Mouse (Mus musculus) heart, embryonic 14.5 days (tissue): ENCODE data around the gene Zscan25. TPM values are rescaled to one million over a fixed set of nuclear protein-coding genes. Genes with fewer than 3 reads are reported as not detected.
"Not testable (repeated sequence)": the region's sequence is repeated elsewhere in the genome, so short reads cannot be mapped to it uniquely, and the experiment has no call there.

Experiments
- ATAC-seq: fragments of 200-750 bp; cut with Nextera tagmentation; 2 replicates; pipeline ENCODE4 v1.8.0; 2017; ENCODE audit warnings: low read depth, moderate TSS enrichment; ENCODE audit not compliant: insufficient number of reproducible peaks, insufficient read depth, low FRiP score
- H3K27ac ChIP-seq, 2 experiments: fragments of 200-500 bp in 1 of 2; fragments of 300-500 bp in 1 of 2; sonication (generic) in 1 of 2; replicated peaks in 1 of 2; 2 replicates each; pipeline ENCODE4 v1.5.1; 2012 to 2014; ENCODE audit warnings: low read depth in 2 of 2, low read length in 2 of 2, control low read depth in 1 of 2, mild to moderate bottlenecking in 1 of 2, mixed read lengths in 1 of 2; ENCODE audit not compliant: control insufficient read depth in 1 of 2, insufficient read depth in 1 of 2
- H3K27me3 ChIP-seq: fragments of 300-500 bp; sonication (generic); 2 replicates; pipeline ENCODE4 v1.6.1; 2014; ENCODE audit warnings: mild to moderate bottlenecking, low read length, control low read depth; ENCODE audit not compliant: control insufficient read depth, insufficient read depth
- H3K36me3 ChIP-seq: fragments of 300-500 bp; sonication (generic); 2 replicates; pipeline ENCODE4 v1.6.1; 2014; ENCODE audit warnings: mild to moderate bottlenecking, control low read depth, low read length, mixed read lengths; ENCODE audit not compliant: control insufficient read depth, insufficient read depth
- H3K4me1 ChIP-seq, 2 experiments: fragments of 200-500 bp in 1 of 2; fragments of 300-500 bp in 1 of 2; sonication (generic) in 1 of 2; 2 replicates each; pipeline ENCODE4 v1.6.1; 2012 to 2014; ENCODE audit warnings: low read length in 2 of 2, control low read depth in 1 of 2, mixed read lengths in 1 of 2; ENCODE audit not compliant: control insufficient read depth in 2 of 2, insufficient read depth in 2 of 2
- H3K4me2 ChIP-seq: fragments of 300-500 bp; sonication (generic); 2 replicates; pipeline ENCODE4 v1.6.1; 2014; ENCODE audit warnings: mild to moderate bottlenecking, low read length
- H3K4me3 ChIP-seq, 2 experiments: fragments of 200-500 bp in 1 of 2; fragments of 300-500 bp in 1 of 2; sonication (generic) in 1 of 2; 2 replicates each; pipeline ENCODE4 v1.5.1; 2012 to 2014; ENCODE audit warnings: low read length in 2 of 2, mild to moderate bottlenecking in 2 of 2, control low read depth in 1 of 2, low read depth in 1 of 2, moderate library complexity in 1 of 2; ENCODE audit not compliant: control insufficient read depth in 1 of 2, insufficient read depth in 1 of 2
- H3K9ac ChIP-seq: fragments of 300-500 bp; sonication (generic); 2 replicates; pipeline ENCODE4 v1.6.1; 2014; ENCODE audit warnings: mild to moderate bottlenecking, low read length
- H3K9me3 ChIP-seq: fragments of 300-500 bp; sonication (generic); 2 replicates; pipeline ENCODE4 v1.6.1; 2016; ENCODE audit warnings: low read length, control low read depth; ENCODE audit not compliant: control insufficient read depth
- WGBS: fragments of 180-500 bp; shearing (Covaris S2); extraction: QIAGEN DNeasy Blood & Tissue Kit; methylation state at CpG from one replicate; pipeline ENCODE4 v1.1.7; 2014; 5-methylcytosine and 5-hydroxymethylcytosine counted together
- polyA plus RNA-seq: library from polyadenylated mRNA; unstranded; fragments of >200 nt; fragmentation: Nextera tagmentation; extraction: Ambion mirVana; gene quantifications from 2 replicates; pipeline ENCODE4 v1.2.1, GENCODE M21; 2014

Gene Zscan25
- polyA plus RNA-seq, 1 experiment from 2014 or later = 0.73 TPM

DNA sequence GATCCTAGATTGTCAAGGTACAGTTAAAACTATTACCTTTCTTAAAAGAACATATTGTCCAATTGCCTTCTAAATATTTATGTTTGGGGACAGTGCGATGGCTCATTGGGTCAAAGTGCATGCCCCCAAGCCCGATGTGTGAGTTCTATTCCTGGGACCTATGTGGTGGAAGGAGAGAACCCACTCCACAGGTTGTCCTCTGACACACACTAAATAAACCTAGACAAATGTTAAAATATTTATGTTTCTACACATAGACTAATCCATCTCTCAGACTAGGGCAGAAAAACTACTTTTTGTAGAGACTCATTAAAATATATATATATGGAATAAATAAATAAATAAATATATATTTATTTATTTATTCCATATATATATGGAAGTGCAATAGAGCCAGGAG, 352 bp upstream of the Zscan25 start:
- Histone ChIP-seq H3K4me2 (no peak overlapping the region), H3K27me3 (no peaks in the 10 kb centered on the region), H3K9me3 (no peaks in the 10 kb centered on the region), H3K27ac (no peak overlapping the region), H3K4me1 (peaks cover 0 to 6% of the 10 kb centered on the region in 2 experiments; a peak in 2 of 4 replicates), H3K9ac (no peak overlapping the region), H3K4me3 (peak overlapping the region in 1 of 2 experiments; percentile 61; a peak in 2 of 4 replicates), H3K36me3 (peaks cover 31% of the 10 kb centered on the region)
- WGBS = 97% methylated on average over 2 of the region's 2 CpGs
- ATAC-seq = no peak

DNA sequence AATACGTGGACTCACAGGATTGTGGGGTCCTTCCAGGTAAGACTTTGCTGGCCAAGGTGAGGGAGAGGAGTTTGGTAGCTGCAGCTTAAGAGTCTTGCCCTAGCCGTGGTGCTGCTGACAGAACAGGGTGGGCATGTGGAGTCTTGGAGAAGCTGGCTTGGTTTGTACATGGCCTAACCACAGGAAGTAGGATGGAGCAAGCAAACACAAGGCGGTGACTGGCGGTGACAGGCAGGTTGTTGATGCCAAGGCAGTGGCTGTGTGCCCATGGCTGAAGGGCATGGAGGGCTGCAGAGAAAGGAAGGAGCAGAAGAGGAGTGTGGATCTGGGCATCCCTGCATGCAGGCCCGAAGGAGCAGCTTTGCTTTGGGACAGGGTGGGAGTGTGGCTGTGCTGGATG, 8.1 kb downstream of the Zscan25 start:
- Histone ChIP-seq H3K36me3 (peaks cover 98% of the 10 kb centered on the region), H3K9me3 (no peaks in the 10 kb centered on the region), H3K27me3 (no peaks in the 10 kb centered on the region), H3K9ac (no peak overlapping the region), H3K4me3 (no peak overlapping the region), H3K4me2 (no peak overlapping the region), H3K27ac (no peak overlapping the region), H3K4me1 (no peaks in the 10 kb centered on the region)
- no peak for ATAC-seq
- WGBS = 92% methylated on average over 5 of the region's 5 CpGs

DNA sequence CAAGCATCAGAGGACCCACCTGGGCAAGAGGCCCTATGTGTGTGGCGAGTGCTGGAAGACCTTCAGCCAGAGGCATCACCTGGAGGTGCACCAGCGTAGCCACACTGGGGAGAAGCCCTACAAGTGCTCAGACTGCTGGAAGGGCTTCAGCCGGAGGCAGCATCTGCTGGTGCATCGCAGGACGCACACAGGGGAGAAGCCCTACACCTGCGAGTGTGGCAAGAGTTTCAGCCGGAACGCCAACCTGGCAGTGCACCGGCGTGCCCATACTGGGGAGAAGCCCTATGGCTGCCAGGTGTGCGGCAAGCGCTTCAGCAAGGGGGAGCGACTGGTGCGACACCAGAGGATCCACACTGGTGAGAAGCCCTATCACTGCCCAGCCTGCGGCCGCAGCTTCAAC, 10.4 kb downstream of the Zscan25 start:
- Histone ChIP-seq H3K27ac (no peak overlapping the region), H3K4me1 (no peaks in the 10 kb centered on the region), H3K9ac (no peak overlapping the region), H3K9me3 (no peaks in the 10 kb centered on the region), H3K27me3 (no peaks in the 10 kb centered on the region), H3K36me3 (peaks cover 88% of the 10 kb centered on the region), H3K4me3 (no peak overlapping the region), H3K4me2 (no peak overlapping the region)
- no peak for ATAC-seq
- 95% methylated on average over 16 of the region's 16 CpGs for WGBS

DNA sequence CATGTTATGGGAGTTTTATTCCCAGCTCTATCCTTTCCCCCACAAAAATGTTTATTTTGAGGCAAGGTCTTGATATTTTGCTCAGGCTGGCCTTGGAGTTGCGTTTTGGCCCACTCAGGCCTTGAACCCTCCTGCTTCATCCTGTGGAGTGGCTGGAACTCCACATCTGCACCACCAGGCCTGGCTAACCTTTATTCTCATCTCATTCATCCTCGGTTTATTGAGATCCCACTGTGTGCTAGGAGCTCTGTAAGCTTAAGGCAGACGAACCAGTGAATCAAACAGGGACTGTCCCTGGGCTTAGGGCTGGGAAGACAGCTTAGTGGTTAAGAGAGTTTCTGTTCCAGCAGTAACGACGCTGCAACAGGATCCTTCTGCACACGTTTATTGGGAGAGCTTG, 12.1 kb downstream of the Zscan25 start:
- Histone ChIP-seq H3K27ac (no peak overlapping the region), H3K4me3 (no peak overlapping the region), H3K9ac (no peak overlapping the region), H3K4me1 (no peaks in the 10 kb centered on the region), H3K4me2 (no peak overlapping the region), H3K27me3 (no peaks in the 10 kb centered on the region), H3K36me3 (peaks cover 71% of the 10 kb centered on the region), H3K9me3 (no peaks in the 10 kb centered on the region)
- 94% methylated on average over 6 of the region's 6 CpGs for WGBS
- ATAC-seq = no peak

DNA sequence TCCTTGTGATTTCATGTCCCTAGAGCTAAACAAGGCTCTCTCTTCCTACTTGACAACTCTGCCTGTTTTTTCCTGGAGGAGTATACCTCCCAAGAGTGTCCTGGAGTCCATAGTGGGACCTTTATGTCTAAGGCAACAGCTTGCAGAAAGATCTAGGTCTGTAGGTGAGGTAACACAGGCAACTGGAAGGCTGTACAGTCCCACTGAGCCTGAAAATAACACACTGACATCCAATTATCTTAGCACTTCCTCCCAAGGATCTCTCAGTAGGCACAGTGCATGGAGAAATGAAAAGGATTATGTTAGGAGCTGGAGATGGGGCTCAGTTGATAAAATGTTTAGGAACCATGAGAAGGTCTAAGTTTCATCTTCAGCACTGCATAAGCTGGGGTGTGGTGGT, 20.2 kb downstream of the Zscan25 start:
- H3K9me3 ChIP-seq = no peaks in the 10 kb centered on the region
- H3K27me3 ChIP-seq = no peaks in the 10 kb centered on the region
- H3K4me2 ChIP-seq = no peak overlapping the region
- H3K36me3 ChIP-seq = no peaks in the 10 kb centered on the region
- ATAC-seq = no peak
- H3K4me3 ChIP-seq = no peak overlapping the region
- no peak overlapping the region for H3K9ac ChIP-seq
- H3K27ac ChIP-seq = no peak overlapping the region
- no peaks in the 10 kb centered on the region for H3K4me1 ChIP-seq

DNA sequence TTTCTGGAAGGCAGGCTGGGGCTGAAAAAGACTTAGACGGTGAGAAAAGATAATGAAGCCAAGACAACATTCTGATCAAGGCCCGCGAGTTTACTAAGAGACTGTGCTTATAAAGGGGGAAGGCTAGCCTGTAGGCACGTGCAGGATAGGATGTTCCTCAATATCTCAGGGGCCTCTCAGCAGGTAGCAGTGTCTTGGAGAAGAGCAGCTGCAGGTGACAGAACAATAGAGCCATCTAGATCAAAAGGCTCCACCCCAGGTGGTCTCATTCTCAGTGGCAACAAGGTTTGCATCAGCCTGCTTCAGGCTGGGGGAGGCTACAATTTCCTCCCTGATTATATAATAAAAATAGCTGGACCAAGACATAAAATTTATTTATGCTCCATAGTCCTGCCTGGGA, 21.5 kb downstream of the Zscan25 start:
- not testable (repeated sequence) for H3K9me3 ChIP-seq, H3K9ac ChIP-seq, H3K36me3 ChIP-seq, H3K4me3 ChIP-seq, H3K4me2 ChIP-seq, H3K4me1 ChIP-seq, H3K27me3 ChIP-seq, ATAC-seq, H3K27ac ChIP-seq
- WGBS = 68% methylated on average over 4 of the region's 4 CpGs

DNA sequence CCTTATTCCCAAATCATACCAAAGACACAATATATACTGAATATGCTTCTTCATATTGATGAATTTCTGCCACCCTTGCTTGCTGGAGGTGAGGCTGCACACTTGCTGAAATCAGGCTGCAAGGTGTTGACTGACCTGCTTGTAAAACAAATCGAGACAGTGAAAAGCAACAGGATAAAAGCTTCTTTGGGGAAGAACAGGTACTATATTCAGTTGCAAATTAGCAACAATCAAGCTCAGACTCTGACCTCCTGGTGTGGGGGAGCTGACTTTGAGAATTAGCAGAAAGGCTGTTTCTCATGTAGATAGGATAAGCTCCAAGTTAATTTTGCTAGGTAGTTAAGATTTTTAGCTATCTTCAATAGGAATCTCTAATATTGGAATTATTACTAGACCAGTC, 22.1 kb downstream of the Zscan25 start:
- Histone ChIP-seq H3K36me3 (no peaks in the 10 kb centered on the region), H3K27ac (no peak overlapping the region), H3K4me2 (no peak overlapping the region), H3K27me3 (no peaks in the 10 kb centered on the region), H3K9me3 (no peaks in the 10 kb centered on the region), H3K9ac (no peak overlapping the region), H3K4me3 (no peak overlapping the region), H3K4me1 (no peaks in the 10 kb centered on the region)
- WGBS = 63% methylated on average over 1 of the region's 1 CpGs
- ATAC-seq = no peak

DNA sequence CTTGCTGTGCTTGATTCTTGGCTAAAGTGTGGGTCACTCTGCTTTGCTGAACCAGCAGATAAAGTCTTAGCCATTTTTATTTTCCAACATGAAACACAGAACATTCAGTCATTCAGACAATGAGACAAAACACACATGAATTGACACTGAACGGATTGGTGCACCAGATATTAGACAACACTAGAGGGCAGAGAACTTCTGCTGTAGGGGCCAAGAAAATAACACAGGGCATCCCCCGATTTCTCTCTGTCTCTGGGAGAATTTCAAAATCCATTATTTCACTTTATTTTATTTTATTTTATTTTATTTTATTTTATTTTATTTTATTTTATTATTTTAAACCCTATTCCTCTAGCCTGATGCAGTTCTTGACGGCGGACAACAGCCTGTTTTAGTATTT, 26.7 kb downstream of the Zscan25 start:
- not testable (repeated sequence) for H3K4me2 ChIP-seq, H3K27me3 ChIP-seq, H3K27ac ChIP-seq, H3K9ac ChIP-seq, ATAC-seq, H3K4me3 ChIP-seq, H3K4me1 ChIP-seq, H3K36me3 ChIP-seq, H3K9me3 ChIP-seq
- WGBS = 81% methylated on average over 4 of the region's 4 CpGs
